In the genomic region with DNA sequence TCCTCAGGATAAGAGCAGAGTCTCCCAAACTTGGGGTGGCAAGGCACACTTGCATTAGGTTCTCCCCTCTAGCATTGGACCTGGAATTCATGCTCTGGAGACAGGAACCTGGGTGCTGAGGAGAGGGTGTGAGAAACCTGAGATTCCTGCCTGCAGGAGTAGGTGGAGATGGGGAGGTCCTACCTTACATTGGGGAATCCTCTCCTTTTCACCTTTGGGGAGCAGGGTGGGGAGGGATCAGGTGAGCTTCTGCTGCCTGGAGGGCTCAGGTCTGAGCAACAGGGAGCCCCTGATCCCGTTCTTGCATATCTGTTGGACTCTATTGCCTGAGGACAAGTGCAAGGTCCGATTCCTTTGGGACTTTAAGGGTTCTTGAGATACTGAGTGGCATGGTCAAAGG, we compare ENCODE assay signal across 10 mouse cellular contexts. TPM values are rescaled to one million over a fixed set of nuclear protein-coding genes. Genes with fewer than 3 reads are reported as not detected.
DNase-seq lines count a peak whose midpoint lies in the region; ATAC-seq and TF ChIP-seq lines count a peak whose summit lies in the region.
"Had no signal": no experiment of that assay in that cellular context is flagged by ENCODE, and none has a peak within 500 bp of the region (broad histone marks: within the 10 kb centered on the region; RNA-seq: fewer than 3 reads in every experiment).

No protein-coding gene starts in this region.

- peaks cover 0 to 15% of the 10 kb centered on the region in 2 experiments; a peak in 1 of 4 replicates for H3K4me1 ChIP-seq in ES-E14 (ENCODE audit: control insufficient read depth in 2 of 2, insufficient read depth in 2 of 2, low read length in 2 of 2, poor library complexity in 1 of 2)
- peaks cover 26% of the 10 kb centered on the region for H3K4me1 ChIP-seq in hindbrain, embryonic 13.5 days (replicated peaks)
- peaks cover 25% of the 10 kb centered on the region for H3K4me1 ChIP-seq in midbrain, embryonic 10.5 days

- WGBS in hindbrain, embryonic 13.5 days = 93% methylated on average over 2 of the region's 2 CpGs
- WGBS in midbrain, embryonic 10.5 days = 78% methylated on average over 2 of the region's 2 CpGs

- peak overlapping the region; percentile 60 for H3K4me2 ChIP-seq in hindbrain, embryonic 13.5 days

- peak overlapping the region; percentile 14; the same call in 1 of the 2 replicates for H3K27ac ChIP-seq in ES-E14 (ENCODE audit: insufficient read depth, low read depth, low read length, poor library complexity, severe bottlenecking)
- H3K27ac ChIP-seq in hindbrain, embryonic 13.5 days = peak overlapping the region; percentile 93
- peak overlapping the region; percentile 89 for H3K27ac ChIP-seq in midbrain, embryonic 10.5 days (replicated peaks)

- H3K9ac ChIP-seq in ES-E14 (ENCODE audit: insufficient read depth, low read depth, low read length, poor library complexity, severe bottlenecking) = no peak overlapping the region; the same call in 1 of the 2 replicates
- peak overlapping the region; percentile 70 for H3K9ac ChIP-seq in hindbrain, embryonic 13.5 days

- DNase-seq in heart, adult 11 months = peak; percentile 93
- no peak for DNase-seq in heart, postnatal 36 days
- DNase-seq in ES-E14 (ENCODE audit: low read depth, low spot score) = no peak
- DNase-seq in midbrain, embryonic 10.5 days (ENCODE audit: low spot score) = no peak
- DNase-seq in adrenal gland, adult 18-20 months (ENCODE audit: low spot score in 2 of 2) = no peak
- DNase-seq in right cerebral cortex, postnatal 10 days (ENCODE audit: low spot score in 2 of 2) = no peak
- no peak for DNase-seq in urinary bladder, adult 2 months (ENCODE audit: low spot score)
- DNase-seq: layer of hippocampus, postnatal 36 days had no signal

- in situ Hi-C loops in ES-E14 (cut with MboI; ENCODE audit: low sequenced_read_pairs in 2 of 2, unreplicated experiment in 2 of 2) = no loop called here

- H3K36me3 ChIP-seq in ES-E14 (ENCODE audit: control insufficient read depth, insufficient read depth, low read length, poor library complexity, severe bottlenecking) = peaks cover 35% of the 10 kb centered on the region
- H3K36me3 ChIP-seq in hindbrain, embryonic 13.5 days = peaks cover 46% of the 10 kb centered on the region
- peaks cover 58% of the 10 kb centered on the region for H3K36me3 ChIP-seq in midbrain, embryonic 10.5 days

- no peaks in the 10 kb centered on the region for H3K9me3 ChIP-seq in ES-E14 (ENCODE audit: control insufficient read depth, insufficient read depth, low read depth, low read length)
- H3K9me3 ChIP-seq in hindbrain, embryonic 13.5 days = peaks cover 6% of the 10 kb centered on the region
- H3K9me3 ChIP-seq in midbrain, embryonic 10.5 days (replicated peaks) = peaks cover 15% of the 10 kb centered on the region

- no peak for ATAC-seq in hindbrain, embryonic 13.5 days (ENCODE audit: low FRiP score)

- H3K4me3 ChIP-seq in ES-E14 (ENCODE audit: insufficient read depth in 1 of 2, low read depth in 1 of 2, low read length in 2 of 2, poor library complexity in 1 of 2, severe bottlenecking in 1 of 2) = peak overlapping the region in 1 of 2 experiments; percentile 81; a peak in 2 of 4 replicates
- peak overlapping the region; percentile 39; the same call in 1 of the 2 replicates for H3K4me3 ChIP-seq in hindbrain, embryonic 13.5 days
- peak overlapping the region; percentile 100 for H3K4me3 ChIP-seq in midbrain, embryonic 10.5 days

- H3K27me3 ChIP-seq in hindbrain, embryonic 13.5 days = no peaks in the 10 kb centered on the region
- no peaks in the 10 kb centered on the region for H3K27me3 ChIP-seq in midbrain, embryonic 10.5 days (ENCODE audit: low read depth, poor library complexity, severe bottlenecking)

- intact Hi-C loops in heart, postnatal 36 days (cut with DNase I) = loop anchor here (1.0 kb wide), 1 partner anchor 32 kb away; no protein-coding TSS in a partner anchor

TF ChIP-seq in ES-E14, 5 proteins besides CTCF, POLR2A, EP300 and RAD21:
- TF ChIP-seq CHD2 (IDR thresholded peaks at IDR 0.05; ENCODE audit: low read depth, low read length) = no peak
- no peak for TF ChIP-seq ZC3H11A (IDR thresholded peaks at IDR 0.05; ENCODE audit: borderline replicate concordance, low read depth, low read length)
- TF ChIP-seq ZNF384 (IDR thresholded peaks at IDR 0.05; ENCODE audit: low read depth, low read length) = no peak
- TF ChIP-seq HCFC1 (IDR thresholded peaks at IDR 0.05; ENCODE audit: borderline replicate concordance, insufficient read depth, low read length) = no peak
- no peak for TF ChIP-seq MAFK (IDR thresholded peaks at IDR 0.05; ENCODE audit: insufficient read depth, low read depth, low read length)

RNA-seq across cellular contexts. Expression of gene Tomm40, which starts 1.6 kb away (rescaled TPM):
- total RNA-seq in heart, postnatal 36 days (2021) = 100 to 1,000 TPM in 1 of 2 experiments, 10 to 100 TPM in 1; 97.7 to 102 TPM
- total RNA-seq in ES-E14 (2012; rRNA removed) = 342 and 366 TPM in 2 replicates
- 119 and 124 TPM in 2 replicates for polyA plus RNA-seq in hindbrain, embryonic 13.5 days (2015; fragmentation: Nextera tagmentation; extraction: Ambion mirVana)
- 189 and 210 TPM in 2 replicates for polyA plus RNA-seq in midbrain, embryonic 10.5 days (2016; fragmentation: Nextera tagmentation; extraction: Ambion mirVana)
- 100 to 1,000 TPM; 123 to 126 TPM for total RNA-seq in adrenal gland, adult 18-20 months (2021)
- 50.6 and 62.6 TPM in 2 replicates for polyA plus RNA-seq in urinary bladder, adult 2 months (2012; rRNA removed)

RNA-seq across cellular contexts. Expression of gene Apoe, which starts 17.8 kb away (rescaled TPM):
- total RNA-seq in heart, postnatal 36 days (2021) = 100 to 1,000 TPM; 308 to 344 TPM
- 683 and 2,144 TPM in 2 replicates for total RNA-seq in ES-E14 (2012; rRNA removed)
- polyA plus RNA-seq in hindbrain, embryonic 13.5 days (2015; fragmentation: Nextera tagmentation; extraction: Ambion mirVana) = 339 and 374 TPM in 2 replicates
- polyA plus RNA-seq in midbrain, embryonic 10.5 days (2016; fragmentation: Nextera tagmentation; extraction: Ambion mirVana) = 166 and 199 TPM in 2 replicates
- 1,000 to 10,000 TPM; 1,225 to 1,306 TPM for total RNA-seq in adrenal gland, adult 18-20 months (2021)
- 1,139 and 1,516 TPM in 2 replicates for polyA plus RNA-seq in urinary bladder, adult 2 months (2012; rRNA removed)

RNA-seq across cellular contexts. Expression of gene Apoc1, which starts 24.4 kb away (rescaled TPM):
- total RNA-seq in heart, postnatal 36 days (2021) = 1 to 10 TPM; 1.2 to 3.3 TPM
- total RNA-seq in ES-E14 (2012; rRNA removed) = 72.3 and 106 TPM in 2 replicates
- polyA plus RNA-seq in hindbrain, embryonic 13.5 days (2015; fragmentation: Nextera tagmentation; extraction: Ambion mirVana) = 2.7 and 3.8 TPM in 2 replicates
- 1.7 and 1.9 TPM in 2 replicates for polyA plus RNA-seq in midbrain, embryonic 10.5 days (2016; fragmentation: Nextera tagmentation; extraction: Ambion mirVana)
- total RNA-seq in adrenal gland, adult 18-20 months (2021) = 100 to 1,000 TPM; 156 to 789 TPM
- polyA plus RNA-seq in urinary bladder, adult 2 months (2012; rRNA removed) = 54.0 and 72.3 TPM in 2 replicates

RNA-seq across cellular contexts. Expression of gene Nectin2, which starts 33.5 kb away (rescaled TPM):
- total RNA-seq in heart, postnatal 36 days (2021) = 10 to 100 TPM; 33.2 to 41.7 TPM
- 241 and 392 TPM in 2 replicates for total RNA-seq in ES-E14 (2012; rRNA removed)
- 49.1 and 49.8 TPM in 2 replicates for polyA plus RNA-seq in hindbrain, embryonic 13.5 days (2015; fragmentation: Nextera tagmentation; extraction: Ambion mirVana)
- polyA plus RNA-seq in midbrain, embryonic 10.5 days (2016; fragmentation: Nextera tagmentation; extraction: Ambion mirVana) = 76.4 and 88.7 TPM in 2 replicates
- 100 to 1,000 TPM in 1 of 2 experiments, 10 to 100 TPM in 1; 76.9 to 105 TPM for total RNA-seq in adrenal gland, adult 18-20 months (2021)
- 37.9 and 38.6 TPM in 2 replicates for polyA plus RNA-seq in urinary bladder, adult 2 months (2012; rRNA removed)

RNA-seq across cellular contexts. Expression of gene Apoc4, which starts 35.5 kb away (rescaled TPM):
- total RNA-seq in heart, postnatal 36 days (2021) = not detected
- total RNA-seq in ES-E14 (2012; rRNA removed) = 0.27 and 0.48 TPM in 2 replicates
- 0.12 TPM in 1 of 2 replicates, not detected in the other for polyA plus RNA-seq in hindbrain, embryonic 13.5 days (2015; fragmentation: Nextera tagmentation; extraction: Ambion mirVana)
- not detected in 2 replicates for polyA plus RNA-seq in midbrain, embryonic 10.5 days (2016; fragmentation: Nextera tagmentation; extraction: Ambion mirVana)
- 100 to 1,000 TPM in 1 of 2 experiments, 10 to 100 TPM in 1; 31.6 to 112 TPM for total RNA-seq in adrenal gland, adult 18-20 months (2021)
- polyA plus RNA-seq in urinary bladder, adult 2 months (2012; rRNA removed) = 0.19 and 0.28 TPM in 2 replicates
- total RNA-seq: layer of hippocampus, postnatal 36 days had no signal
- polyA plus RNA-seq: frontal cortex, adult 2 months had no signal

Comparison
In these comparisons a context has a peak if more than half of its experiments do, and no peak if none do; other contexts are left out.
1. H3K27ac ChIP-seq: peak in every context shown above with its lines; median percentile 93 in hindbrain, embryonic 13.5 days; 89 in midbrain, embryonic 10.5 days; 14 in ES-E14.
2. RNA of gene Apoc1, which starts 24.4 kb away (total RNA-seq): 156 to 789 TPM in adrenal gland, adult 18-20 months and 72.3 to 106 TPM in ES-E14; 1.2 to 3.3 TPM in heart, postnatal 36 days; every median in the first group is over 10 times any median in the second.